ENCODE assay signal across 19 mouse cellular contexts in the genomic region with DNA sequence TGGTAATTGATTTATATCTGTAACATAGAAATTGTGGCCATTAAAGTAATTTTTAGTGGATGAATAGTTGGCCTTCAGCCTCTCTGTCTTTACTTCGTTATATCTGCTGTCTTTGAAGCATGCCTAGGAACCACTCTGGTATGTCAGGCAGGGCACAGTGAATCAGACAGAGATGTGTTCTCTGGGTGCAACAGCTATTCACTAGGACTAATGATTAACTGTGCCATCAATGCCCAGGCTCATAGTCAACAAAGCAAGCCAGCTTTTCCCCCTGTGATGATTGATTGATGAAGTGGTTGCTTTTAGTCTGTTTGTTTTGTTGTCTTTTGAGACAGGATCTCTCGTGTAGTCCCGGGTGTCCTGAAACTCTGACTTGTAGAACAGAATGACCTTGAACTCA. TPM values are rescaled to one million over a fixed set of nuclear protein-coding genes. Genes with fewer than 3 reads are reported as not detected.
"Had no signal": no experiment of that assay in that cellular context is flagged by ENCODE, and none has a peak within 500 bp of the region (broad histone marks: within the 10 kb centered on the region; RNA-seq: fewer than 3 reads in every experiment).

No protein-coding gene starts in this region.

- H3K27ac ChIP-seq: limb, embryonic 10.5 days; liver, embryonic 15.5 days; lung, embryonic 15.5 days; midbrain, embryonic 12.5 days; neural tube, embryonic 13.5 days; stomach, embryonic 15.5 days had no signal

- H3K4me1 ChIP-seq: limb, embryonic 10.5 days; lung, embryonic 15.5 days; midbrain, embryonic 12.5 days; neural tube, embryonic 13.5 days; stomach, embryonic 15.5 days had no signal

- H3K9me3 ChIP-seq: limb, embryonic 10.5 days; liver, embryonic 15.5 days; lung, embryonic 15.5 days; midbrain, embryonic 12.5 days; neural tube, embryonic 13.5 days; stomach, embryonic 15.5 days had no signal

- H3K27me3 ChIP-seq: liver, embryonic 15.5 days; lung, embryonic 15.5 days; midbrain, embryonic 12.5 days; neural tube, embryonic 13.5 days; stomach, embryonic 15.5 days had no signal

- ATAC-seq: intestine, embryonic 16.5 days; midbrain, embryonic 16.5 days had no signal

- H3K9ac ChIP-seq: liver, embryonic 15.5 days; lung, embryonic 15.5 days; midbrain, embryonic 12.5 days; neural tube, embryonic 13.5 days; stomach, embryonic 15.5 days had no signal

- DNase-seq: lung, postnatal 14 days; retina, postnatal 1 day; right cerebral cortex, postnatal 4 days; spleen, adult 18-20 months; thymus, adult 2 months; thymus, postnatal 25 days had no signal

- H3K4me2 ChIP-seq: liver, embryonic 15.5 days; lung, embryonic 15.5 days; midbrain, embryonic 12.5 days; neural tube, embryonic 13.5 days; stomach, embryonic 15.5 days had no signal

- H3K4me3 ChIP-seq: limb, embryonic 10.5 days; liver, embryonic 15.5 days; lung, embryonic 15.5 days; midbrain, embryonic 12.5 days; neural tube, embryonic 13.5 days; stomach, embryonic 15.5 days had no signal

RNA-seq across cellular contexts. Expression of a gene that starts 19.6 kb away (rescaled TPM):
- total RNA-seq: megakaryocyte-erythroid progenitor cell, adult 5-6 weeks had no signal
- polyA plus RNA-seq: large intestine, adult 2 months; limb, embryonic 14.5 days; midbrain, embryonic 12.5 days; testis, adult 2 months; thymus, adult 2 months; urinary bladder, adult 2 months had no signal

RNA-seq across cellular contexts. Expression of a gene that starts 56.5 kb away (rescaled TPM):
- total RNA-seq: megakaryocyte-erythroid progenitor cell, adult 5-6 weeks had no signal
- polyA plus RNA-seq: liver, embryonic 15.5 days; midbrain, embryonic 12.5 days; midbrain, embryonic 16.5 days had no signal
